Mouse (Mus musculus) embryonic facial prominence, embryonic 10.5 days (tissue): ENCODE data around the gene Eef1akmt3. TPM values are rescaled to one million over a fixed set of nuclear protein-coding genes. Genes with fewer than 3 reads are reported as not detected.
"Not testable (repeated sequence)": the region's sequence is repeated elsewhere in the genome, so short reads cannot be mapped to it uniquely, and the experiment has no call there.

Source experiments
- DNase-seq: peaks from one replicate; pipeline ENCODE4 v3.0.0-alpha.2; 2017; ENCODE audit warnings: low spot score
- H3K27ac ChIP-seq: fragments of 300-500 bp; sonication (generic); replicated peaks from 2 replicates; pipeline ENCODE4 v1.5.1; 2016; ENCODE audit warnings: mild to moderate bottlenecking
- H3K27me3 ChIP-seq: fragments of 300-500 bp; sonication (generic); replicated peaks from 2 replicates; pipeline ENCODE4 v1.6.1; 2016; ENCODE audit warnings: low read depth, mild to moderate bottlenecking; ENCODE audit not compliant: poor library complexity, severe bottlenecking
- H3K36me3 ChIP-seq: fragments of 300-500 bp; sonication (generic); replicated peaks from 2 replicates; pipeline ENCODE4 v1.6.1; 2016; ENCODE audit warnings: mild to moderate bottlenecking, moderate library complexity
- H3K4me1 ChIP-seq: fragments of 300-500 bp; sonication (generic); 2 replicates; pipeline ENCODE4 v1.6.1; 2016
- H3K4me3 ChIP-seq: fragments of 300-500 bp; sonication (generic); 2 replicates; pipeline ENCODE4 v1.5.1; 2016; ENCODE audit warnings: mild to moderate bottlenecking, moderate library complexity
- H3K9me3 ChIP-seq: fragments of 300-500 bp; sonication (generic); 2 replicates; pipeline ENCODE4 v1.6.1; 2016; ENCODE audit warnings: mild to moderate bottlenecking
- WGBS: fragments of 180-500 bp; shearing (Covaris S2); methylation state at CpG from one replicate; pipeline ENCODE4 v1.1.7; 2016; 5-methylcytosine and 5-hydroxymethylcytosine counted together
- polyA plus RNA-seq: library from polyadenylated mRNA; unstranded; fragments of >200 nt; fragmentation: Nextera tagmentation; extraction: Ambion mirVana; gene quantifications from 2 replicates; pipeline ENCODE4 v1.2.1, GENCODE M21; 2016

The Eef1akmt3 gene
- polyA plus RNA-seq, 1 experiment from 2014 or later = 0.27 TPM

GRCm38 (mm10) chr10:127078001-127078676, 36.8 kb upstream of the Eef1akmt3 start:
- DNase-seq = no peak
- Histone ChIP-seq H3K4me3 (peak overlapping the region; percentile 72), H3K36me3 (no peaks in the 10 kb centered on the region), H3K4me1 (peaks cover 61% of the 10 kb centered on the region), H3K27me3 (peaks cover 84% of the 10 kb centered on the region), H3K9me3 (no peaks in the 10 kb centered on the region), H3K27ac (no peak overlapping the region)
- WGBS = 3% methylated on average over 12 of the region's 12 CpGs

GRCm38 (mm10) chr10:127077515-127077914, 36.2 kb upstream of the Eef1akmt3 start:
- peak overlapping the region; percentile 72; the same call in 1 of the 2 replicates for H3K4me3 ChIP-seq
- H3K9me3 ChIP-seq = no peaks in the 10 kb centered on the region
- no peak overlapping the region for H3K27ac ChIP-seq
- WGBS = 6% methylated on average over 10 of the region's 10 CpGs
- peaks cover 78% of the 10 kb centered on the region for H3K27me3 ChIP-seq
- no peaks in the 10 kb centered on the region for H3K36me3 ChIP-seq
- no peak for DNase-seq
- peaks cover 61% of the 10 kb centered on the region for H3K4me1 ChIP-seq

DNA sequence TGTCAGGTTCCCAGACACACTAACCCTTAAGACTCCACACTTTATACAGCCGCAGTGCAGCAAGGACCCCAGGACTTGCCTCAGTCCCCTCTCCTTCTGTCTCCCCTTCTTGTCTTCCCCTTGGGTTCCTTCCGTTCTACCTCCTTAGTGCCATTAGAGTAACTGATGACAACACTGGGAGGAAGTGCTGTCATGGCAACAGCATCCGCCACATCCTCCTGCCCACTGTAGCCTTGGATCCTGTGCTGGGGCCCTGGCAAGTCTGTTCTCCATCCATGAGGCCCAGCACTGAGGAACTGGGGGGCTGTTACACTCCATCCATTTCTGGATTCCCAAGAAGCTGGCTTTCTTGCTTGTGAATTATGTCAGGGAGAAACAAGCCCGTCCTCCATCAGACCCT, 34.8 kb upstream of the Eef1akmt3 start:
- Histone ChIP-seq H3K9me3 (no peaks in the 10 kb centered on the region), H3K4me1 (peaks cover 53% of the 10 kb centered on the region), H3K36me3 (no peaks in the 10 kb centered on the region), H3K4me3 (no peak overlapping the region), H3K27me3 (peaks cover 64% of the 10 kb centered on the region), H3K27ac (no peak overlapping the region)
- DNase-seq = no peak
- 49% methylated on average over 4 of the region's 4 CpGs for WGBS

DNA sequence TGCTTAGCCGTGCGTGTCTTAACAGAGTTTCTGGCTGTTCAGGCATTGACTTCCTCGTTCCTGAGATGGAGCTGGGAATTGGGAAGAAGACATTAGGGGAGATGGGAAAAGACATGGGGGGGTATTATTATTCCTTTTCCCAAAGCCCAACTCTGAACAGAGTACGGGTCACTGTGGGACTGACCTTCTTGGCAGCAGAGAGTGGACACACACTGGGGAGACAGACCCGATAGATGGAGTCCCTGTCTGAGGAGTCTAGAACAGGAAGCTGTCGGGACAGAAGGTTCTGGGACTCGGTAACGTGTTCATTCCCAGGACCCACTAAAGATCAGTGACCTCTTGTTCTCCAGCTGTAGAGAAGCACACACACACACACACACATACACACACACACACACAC, 34.3 kb upstream of the Eef1akmt3 start:
- Histone ChIP-seq H3K36me3 (no peaks in the 10 kb centered on the region), H3K27ac (no peak overlapping the region), H3K9me3 (no peaks in the 10 kb centered on the region), H3K4me3 (no peak overlapping the region), H3K27me3 (peaks cover 59% of the 10 kb centered on the region), H3K4me1 (peaks cover 53% of the 10 kb centered on the region)
- WGBS = 74% methylated on average over 8 of the region's 8 CpGs
- DNase-seq = no peak

DNA sequence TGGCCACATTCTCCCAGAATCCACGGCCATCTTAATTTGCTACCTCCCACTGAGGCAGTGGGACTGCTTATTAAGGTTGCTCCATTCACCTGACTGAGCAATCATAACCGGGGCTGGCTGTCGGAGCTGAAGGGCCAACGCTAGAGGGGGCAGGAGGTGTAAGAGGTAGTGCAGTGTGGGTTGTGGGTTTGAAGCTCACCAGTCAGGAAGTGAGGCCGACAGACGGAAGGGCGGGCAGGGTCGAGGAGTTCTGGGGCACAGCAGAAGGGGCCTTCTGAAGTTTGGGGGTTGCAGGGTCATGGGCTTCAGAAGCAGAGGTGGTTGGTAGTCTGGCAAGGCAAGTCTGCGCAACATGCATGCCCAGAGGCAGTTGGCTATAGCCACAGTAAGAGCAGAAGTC, 33.8 kb upstream of the Eef1akmt3 start, which contains the start of gene Agap2:
Gene Agap2 (plus strand): TSS at position 205 of the 400 bp plus-strand sequence.
- peaks cover 54% of the 10 kb centered on the region for H3K27me3 ChIP-seq
- H3K27ac ChIP-seq = no peak within 1 kb of the TSS
- H3K36me3 ChIP-seq = no peaks in the 10 kb centered on the region
- no peak within 1 kb of the TSS for H3K4me3 ChIP-seq
- H3K4me1 ChIP-seq = peaks cover 48% of the 10 kb centered on the region
- no peaks in the 10 kb centered on the region for H3K9me3 ChIP-seq
- DNase-seq = no peak
- 64% methylated on average over 9 of the region's 9 CpGs for WGBS

DNA sequence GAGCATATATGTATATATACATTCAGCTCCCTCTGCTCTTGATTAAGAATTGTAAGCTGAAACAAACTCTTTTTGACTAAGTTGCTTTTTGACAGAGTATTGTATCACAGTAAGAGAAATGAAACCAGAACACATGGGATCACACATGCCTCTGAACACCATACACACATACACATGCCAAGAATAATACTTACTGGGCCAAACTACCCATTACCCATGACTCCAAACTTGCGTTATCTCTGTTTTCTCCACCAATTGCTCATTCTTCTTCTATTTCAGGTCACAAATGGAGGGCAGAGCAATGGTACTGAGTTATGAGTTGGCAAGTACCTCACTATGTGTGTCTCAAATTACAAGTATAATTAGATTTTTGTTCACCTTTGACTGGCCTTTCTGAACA, 32.7 kb upstream of the Eef1akmt3 start:
- H3K27me3 ChIP-seq = peaks cover 43% of the 10 kb centered on the region
- H3K9me3 ChIP-seq = no peaks in the 10 kb centered on the region
- no peak for DNase-seq
- H3K36me3 ChIP-seq = no peaks in the 10 kb centered on the region
- H3K4me3 ChIP-seq = no peak overlapping the region
- 99% methylated on average over 1 of the region's 1 CpGs for WGBS
- peaks cover 42% of the 10 kb centered on the region for H3K4me1 ChIP-seq
- H3K27ac ChIP-seq = no peak overlapping the region

DNA sequence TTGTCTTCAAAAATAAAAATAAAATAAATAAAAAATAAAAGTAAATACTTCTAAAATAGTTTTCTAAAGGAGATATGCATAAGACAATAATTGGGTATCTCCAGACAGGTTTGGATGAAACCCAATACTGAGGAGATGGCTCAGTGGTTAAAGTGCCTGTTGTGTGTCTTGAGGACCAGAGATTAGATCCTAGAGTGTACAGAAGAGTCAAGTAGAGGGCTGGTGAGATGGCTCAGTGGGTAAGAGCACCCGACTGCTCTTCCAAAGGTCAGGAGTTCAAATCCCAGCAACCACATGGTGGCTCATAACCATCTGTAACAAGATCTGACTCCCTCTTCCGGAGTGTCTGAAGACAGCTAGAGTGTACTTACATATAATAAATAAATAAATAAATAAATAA, 31.7 kb upstream of the Eef1akmt3 start:
- H3K9me3 ChIP-seq, H3K27ac ChIP-seq, H3K4me3 ChIP-seq, DNase-seq, H3K36me3 ChIP-seq: not testable (repeated sequence)
- Histone ChIP-seq H3K4me1 (peaks cover 42% of the 10 kb centered on the region), H3K27me3 (peaks cover 33% of the 10 kb centered on the region)
- 82% methylated on average over 2 of the region's 2 CpGs for WGBS

GRCm38 (mm10) chr10:127072270-127072669, 31.0 kb upstream of the Eef1akmt3 start:
- WGBS = 88% methylated on average over 4 of the region's 4 CpGs
- peaks cover 39% of the 10 kb centered on the region for H3K4me1 ChIP-seq

GRCm38 (mm10) chr10:127071203-127071602, 29.9 kb upstream of the Eef1akmt3 start:
- Histone ChIP-seq H3K4me1 (peaks cover 42% of the 10 kb centered on the region), H3K27me3 (peaks cover 15% of the 10 kb centered on the region), H3K36me3 (peaks cover 26% of the 10 kb centered on the region), H3K4me3 (peak overlapping the region; percentile 79), H3K9me3 (no peaks in the 10 kb centered on the region), H3K27ac (0 out of 2 replicates have a peak overlapping the region, but pooled peaks have one; percentile 92)
- no peak for DNase-seq
- 84% methylated on average over 9 of the region's 9 CpGs for WGBS

More at GRCm38 (mm10) chr10:127072270-127072669, 31.0 kb upstream of the Eef1akmt3 start:
- H3K27me3 ChIP-seq = peaks cover 26% of the 10 kb centered on the region
- DNase-seq, H3K4me3 ChIP-seq, H3K27ac ChIP-seq, H3K9me3 ChIP-seq: not testable (repeated sequence)
- peaks cover 15% of the 10 kb centered on the region for H3K36me3 ChIP-seq

DNA sequence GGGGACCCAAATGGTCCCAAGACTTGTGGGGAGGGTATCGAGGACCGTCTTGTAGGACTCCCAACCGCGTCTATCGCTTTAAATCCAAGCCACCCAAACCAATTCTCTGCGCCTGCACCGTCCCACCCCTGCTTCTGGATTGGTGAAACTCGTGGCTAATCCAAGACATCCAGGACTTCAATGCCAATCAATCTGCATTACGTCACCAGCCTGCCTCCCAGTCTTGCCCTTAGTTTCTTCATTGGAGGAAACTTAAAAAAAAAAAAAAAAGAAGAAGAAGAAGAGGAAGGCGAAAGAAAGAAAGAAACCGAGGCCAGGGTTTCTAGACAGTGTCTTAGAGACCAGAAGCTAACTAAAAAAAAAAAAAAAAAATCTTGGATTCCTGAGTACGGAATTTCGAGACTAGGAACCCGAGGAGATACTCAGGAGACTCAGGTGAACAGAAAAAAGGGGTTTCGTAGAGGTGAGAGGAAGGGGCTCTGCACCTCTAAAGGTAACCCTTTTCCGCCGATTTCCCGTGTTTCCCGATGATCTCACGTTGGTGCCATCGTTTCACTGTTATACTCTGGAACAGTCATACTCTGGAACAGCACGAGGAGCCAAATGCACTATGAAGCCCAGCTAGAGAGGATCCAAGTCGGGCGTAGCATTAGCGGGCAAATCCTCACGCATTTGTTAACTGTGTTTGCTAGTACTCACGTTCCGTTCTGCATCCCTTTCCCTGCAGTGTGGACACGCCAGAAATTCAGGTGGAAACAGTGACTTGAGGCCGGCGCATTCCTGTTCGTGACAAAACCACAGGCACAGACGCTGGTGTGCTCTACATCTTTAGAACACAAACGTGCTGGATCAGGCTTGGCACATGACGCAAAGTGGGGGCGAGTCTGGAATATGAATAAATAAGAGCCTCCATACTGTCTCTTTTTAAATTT, 29.1 kb upstream of the Eef1akmt3 start, which contains the start of gene Tspan31:
Gene Tspan31 (minus strand): TSS at position 75 of the 932 bp plus-strand sequence.
- Histone ChIP-seq H3K4me3 (peak within 1 kb of the TSS; percentile 79), H3K36me3 (peaks cover 34% of the 10 kb centered on the region), H3K4me1 (peaks cover 43% of the 10 kb centered on the region), H3K9me3 (no peaks in the 10 kb centered on the region), H3K27me3 (peaks cover 8% of the 10 kb centered on the region), H3K27ac (peak within 1 kb of the TSS; percentile 92)
- WGBS = 3% methylated on average over 36 of the region's 36 CpGs
- peak; percentile 93 for DNase-seq

GRCm38 (mm10) chr10:127069281-127070189, 28.2 kb upstream of the Eef1akmt3 start:
- DNase-seq = peak; percentile 54
- 10% methylated on average over 30 of the region's 30 CpGs for WGBS
- Histone ChIP-seq H3K36me3 (peaks cover 43% of the 10 kb centered on the region), H3K4me3 (peak overlapping the region; percentile 79), H3K9me3 (no peaks in the 10 kb centered on the region), H3K27me3 (no peaks in the 10 kb centered on the region), H3K27ac (peak overlapping the region; percentile 92), H3K4me1 (peaks cover 46% of the 10 kb centered on the region)
